Mouse (Mus musculus) large intestine, adult 2 months (tissue): ENCODE data around the gene Smpx. TPM values are rescaled to one million over a fixed set of nuclear protein-coding genes. Genes with fewer than 3 reads are reported as not detected.

Experiments used
- DNase-seq: peaks from one replicate; pipeline ENCODE4 v3.0.0-alpha.2; 2012; ENCODE audit warnings: low read depth, low spot score
- WGBS: fragments of 180-500 bp; shearing (Covaris S2); methylation state at CpG from one replicate; pipeline ENCODE4 v1.1.7; 2018; 5-methylcytosine and 5-hydroxymethylcytosine counted together
- polyA plus RNA-seq: library from polyadenylated mRNA; depleted of rRNA; stranded (reverse); fragments of >200 nt; gene quantifications from 2 replicates; pipeline ENCODE4 v1.2.3, GENCODE M21; 2012; rRNA removed

The Smpx gene
- 2.0 and 2.1 TPM in 2 replicates for polyA plus RNA-seq

- 38% methylated on average over 8 of the region's 8 CpGs for WGBS
- DNase-seq = no peak
These were observed at the start of gene Smpx for GRCm38 (mm10) chrX:157698862-157699261. TSS of gene Smpx (plus strand) at chrX:157698910.

GRCm38 (mm10) chrX:157655047-157655446, 43.7 kb upstream of the Smpx start:
- DNase-seq = no peak

- DNase-seq = no peak
These were observed 41.4 kb upstream of the Smpx start for GRCm38 (mm10) chrX:157657356-157657755.

GRCm38 (mm10) chrX:157671820-157672219, 26.9 kb upstream of the Smpx start:
- WGBS = 83% methylated on average over 2 of the region's 2 CpGs
- no peak for DNase-seq

- WGBS = 72% methylated on average over 3 of the region's 3 CpGs
- DNase-seq = no peak
These were observed 23.9 kb upstream of the Smpx start for GRCm38 (mm10) chrX:157674667-157675350.

GRCm38 (mm10) chrX:157691186-157691585, 7.5 kb upstream of the Smpx start:
- DNase-seq = no peak
- WGBS = 61% methylated on average over 4 of the region's 4 CpGs

- no peak for DNase-seq
- WGBS = 49% methylated on average over 5 of the region's 5 CpGs
These were observed 1.0 kb upstream of the Smpx start for GRCm38 (mm10) chrX:157697591-157698135.

- DNase-seq = no peak
These were observed 8.5 kb downstream of the Smpx start for GRCm38 (mm10) chrX:157707236-157707635.

GRCm38 (mm10) chrX:157708616-157709280, 10.0 kb downstream of the Smpx start:
- WGBS = 50% methylated on average over 4 of the region's 4 CpGs
- no peak for DNase-seq

More at GRCm38 (mm10) chrX:157707236-157707635, 8.5 kb downstream of the Smpx start:
- 73% methylated on average over 2 of the region's 2 CpGs for WGBS

- WGBS = 49% methylated on average over 3 of the region's 3 CpGs
- DNase-seq = no peak
These were observed 21.2 kb downstream of the Smpx start for GRCm38 (mm10) chrX:157719907-157720306.

GRCm38 (mm10) chrX:157730622-157731341, 32.1 kb downstream of the Smpx start:
- 67% methylated on average over 7 of the region's 7 CpGs for WGBS
- no peak for DNase-seq

GRCm38 (mm10) chrX:157731658-157732314, 33.1 kb downstream of the Smpx start:
- peak; percentile 13 for DNase-seq
- 43% methylated on average over 9 of the region's 9 CpGs for WGBS

- WGBS = 48% methylated on average over 3 of the region's 3 CpGs
- DNase-seq = no peak
These were observed 33.6 kb downstream of the Smpx start for GRCm38 (mm10) chrX:157732346-157732745.

GRCm38 (mm10) chrX:157733836-157734235, 35.1 kb downstream of the Smpx start:
- DNase-seq = no peak
- WGBS = 65% methylated on average over 2 of the region's 2 CpGs

GRCm38 (mm10) chrX:157734341-157734740, 35.6 kb downstream of the Smpx start:
- DNase-seq = no peak
- WGBS = 74% methylated on average over 1 of the region's 1 CpGs

GRCm38 (mm10) chrX:157747815-157748544, 49.3 kb downstream of the Smpx start:
- 81% methylated on average over 10 of the region's 10 CpGs for WGBS
- DNase-seq = no peak

- WGBS = 84% methylated on average over 4 of the region's 4 CpGs
- no peak for DNase-seq
These were observed 55.8 kb downstream of the Smpx start for GRCm38 (mm10) chrX:157754559-157754958.

GRCm38 (mm10) chrX:157762542-157762941, 63.8 kb downstream of the Smpx start:
- WGBS = 75% methylated on average over 3 of the region's 3 CpGs
- DNase-seq = no peak

GRCm38 (mm10) chrX:157801669-157802068, 103.0 kb downstream of the Smpx start:
- no peak for DNase-seq
- WGBS = 83% methylated on average over 2 of the region's 2 CpGs
